Mouse (Mus musculus) embryonic fibroblast, embryonic 13.5 days (primary cell): ENCODE data around the gene Dnah2.

Experiments
- CTCF ChIP-seq: IDR thresholded peaks from 2 replicates; pipeline ENCODE4 v1.5.1; 2011; ENCODE audit warnings: mild to moderate bottlenecking, control low read depth, low read length, moderate library complexity, borderline replicate concordance; ENCODE audit not compliant: insufficient read depth
- POLR2A ChIP-seq: IDR thresholded peaks from 2 replicates; pipeline ENCODE4 v1.6.1; 2011; ENCODE audit warnings: low read depth, mild to moderate bottlenecking, control low read depth, low read length, moderate library complexity

DNA sequence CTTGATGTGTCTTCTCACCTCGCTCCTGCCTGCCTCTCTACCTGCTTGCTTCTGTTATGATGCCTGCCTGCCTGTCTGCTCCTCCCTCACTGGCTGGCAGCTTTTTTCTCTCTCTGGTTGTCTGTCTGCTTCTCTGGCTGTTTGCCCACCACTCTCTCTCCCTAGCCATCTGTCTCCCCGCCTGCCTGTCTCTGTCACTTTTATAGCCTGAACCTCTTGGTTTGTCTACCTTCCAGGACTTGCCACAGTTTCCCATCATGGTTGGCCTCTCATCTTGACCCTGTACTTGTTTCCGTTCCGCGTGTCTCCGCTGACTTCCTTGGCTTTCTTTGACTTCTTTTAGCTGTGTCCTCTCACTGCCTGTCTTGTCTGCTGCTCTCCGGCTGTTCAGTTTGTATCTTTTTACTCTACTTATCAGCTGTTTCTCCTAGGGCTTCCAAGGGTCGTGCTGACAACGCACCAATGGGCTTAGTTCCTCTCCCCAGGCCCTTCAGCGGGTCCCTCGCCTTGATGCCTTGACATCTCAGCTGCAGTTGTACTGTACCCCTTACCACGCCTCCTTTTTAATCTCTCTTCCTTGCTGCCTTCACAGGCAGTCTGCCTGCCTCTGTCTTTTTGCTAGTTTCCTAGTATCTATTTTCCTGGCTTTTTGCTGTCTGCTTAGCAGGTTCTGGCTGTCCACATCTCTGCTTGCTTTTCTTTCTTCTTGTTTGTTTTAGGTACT is 176.7 kb downstream of the Dnah2 start:
- TF ChIP-seq CTCF: no peak
- no peak for TF ChIP-seq POLR2A
